Mouse (Mus musculus) intestine, embryonic 16.5 days (tissue): ENCODE results near the gene Nepn. TPM values are rescaled to one million over a fixed set of nuclear protein-coding genes. Genes with fewer than 3 reads are reported as not detected.
A peak's percentile ranks its signal among the peaks of the same experiment; 100 is the strongest.
"Not testable (repeated sequence)": the region's sequence is repeated elsewhere in the genome, so short reads cannot be mapped to it uniquely, and the experiment has no call there.

Experiments
- ATAC-seq: fragments of 200-750 bp; cut with Nextera tagmentation; 2 replicates; pipeline ENCODE4 v1.8.0; 2017; ENCODE audit warnings: moderate TSS enrichment, moderate library complexity
- H3K27ac ChIP-seq: fragments of 300-500 bp; sonication (generic); 2 replicates; pipeline ENCODE4 v1.5.1; 2014; ENCODE audit warnings: mild to moderate bottlenecking, low read length
- H3K27me3 ChIP-seq: fragments of 300-500 bp; sonication (generic); replicated peaks from 2 replicates; pipeline ENCODE4 v1.6.1; 2014; ENCODE audit warnings: low read length, control low read depth, mixed read lengths; ENCODE audit not compliant: control insufficient read depth, insufficient read depth
- H3K36me3 ChIP-seq: fragments of 300-500 bp; sonication (generic); 2 replicates; pipeline ENCODE4 v1.6.1; 2014; ENCODE audit warnings: low read length, control low read depth; ENCODE audit not compliant: control insufficient read depth, insufficient read depth
- H3K4me1 ChIP-seq: fragments of 300-500 bp; sonication (generic); 2 replicates; pipeline ENCODE4 v1.6.1; 2014; ENCODE audit warnings: low read length, control low read depth, mixed read lengths; ENCODE audit not compliant: control insufficient read depth, insufficient read depth
- H3K4me2 ChIP-seq: fragments of 300-500 bp; sonication (generic); 2 replicates; pipeline ENCODE4 v1.6.1; 2014; ENCODE audit warnings: low read depth, low read length, control low read depth
- H3K4me3 ChIP-seq: fragments of 300-500 bp; sonication (generic); 2 replicates; pipeline ENCODE4 v1.5.1; 2014; ENCODE audit warnings: mild to moderate bottlenecking, low read length
- H3K9ac ChIP-seq: fragments of 300-500 bp; sonication (generic); 2 replicates; pipeline ENCODE4 v1.6.1; 2014; ENCODE audit warnings: low read depth, low read length
- H3K9me3 ChIP-seq: fragments of 300-500 bp; sonication (generic); 2 replicates; pipeline ENCODE4 v1.6.1; 2016; ENCODE audit warnings: low read length, control low read depth; ENCODE audit not compliant: control insufficient read depth
- WGBS: fragments of 180-500 bp; shearing (Covaris S2); extraction: QIAGEN DNeasy Blood & Tissue Kit; methylation state at CpG from one replicate; pipeline ENCODE4 v1.1.7; 2014; 5-methylcytosine and 5-hydroxymethylcytosine counted together
- polyA plus RNA-seq: library from polyadenylated mRNA; unstranded; fragments of >200 nt; fragmentation: Nextera tagmentation; extraction: Ambion mirVana; gene quantifications from 2 replicates; pipeline ENCODE4 v1.2.1, GENCODE M21; 2015

Gene Nepn
- 0.36 and 0.77 TPM in 2 replicates for polyA plus RNA-seq

GRCm38 (mm10) chr10:52388922-52389430 lies at the start of gene Nepn:
Gene Nepn (plus strand): TSS chr10:52388972.
- H3K27ac ChIP-seq: no peak within 1 kb of the TSS
- no peaks in the 10 kb centered on the region for H3K36me3 ChIP-seq
- no peaks in the 10 kb centered on the region for H3K27me3 ChIP-seq
- 80% methylated on average over 5 of the region's 5 CpGs for WGBS
- H3K9me3 ChIP-seq: no peaks in the 10 kb centered on the region
- ATAC-seq: no peak
- H3K4me1 ChIP-seq: 0 out of 2 replicates have a peak, but pooled peaks cover 3% of the 10 kb centered on the region
- H3K9ac ChIP-seq: no peak within 1 kb of the TSS
- H3K4me3 ChIP-seq: no peak within 1 kb of the TSS
- no peak within 1 kb of the TSS for H3K4me2 ChIP-seq

- H3K4me3 ChIP-seq, H3K4me2 ChIP-seq, H3K9ac ChIP-seq, H3K4me1 ChIP-seq, H3K9me3 ChIP-seq, H3K27ac ChIP-seq, ATAC-seq, H3K27me3 ChIP-seq: not testable (repeated sequence)
- H3K36me3 ChIP-seq: peaks cover 13% of the 10 kb centered on the region; the same call in 1 of the 2 replicates
- WGBS: 93% methylated on average over 4 of the region's 4 CpGs
Observed at GRCm38 (mm10) chr10:52343324-52343723, 45.4 kb upstream of the Nepn start.

- no peak overlapping the region for H3K4me3 ChIP-seq
- ATAC-seq: no peak
- no peaks in the 10 kb centered on the region for H3K4me1 ChIP-seq
- H3K36me3 ChIP-seq: no peaks in the 10 kb centered on the region
- H3K9me3 ChIP-seq: no peaks in the 10 kb centered on the region
- H3K9ac ChIP-seq: no peak overlapping the region
- H3K27ac ChIP-seq: no peak overlapping the region
- H3K4me2 ChIP-seq: no peak overlapping the region
- H3K27me3 ChIP-seq: no peaks in the 10 kb centered on the region
- 83% methylated on average over 9 of the region's 9 CpGs for WGBS
Observed at GRCm38 (mm10) chr10:52353184-52353583, 35.6 kb upstream of the Nepn start.

GRCm38 (mm10) chr10:52358467-52358866 lies 30.3 kb upstream of the Nepn start, which contains the start of gene Gm26741:
Gene Gm26741 (plus strand): TSS chr10:52358767.
- no peaks in the 10 kb centered on the region for H3K9me3 ChIP-seq
- H3K9ac ChIP-seq: no peak within 1 kb of the TSS
- 87% methylated on average over 2 of the region's 2 CpGs for WGBS
- no peaks in the 10 kb centered on the region for H3K27me3 ChIP-seq
- no peak within 1 kb of the TSS for H3K4me2 ChIP-seq
- no peaks in the 10 kb centered on the region for H3K36me3 ChIP-seq
- H3K27ac ChIP-seq: no peak within 1 kb of the TSS
- no peak for ATAC-seq
- no peaks in the 10 kb centered on the region for H3K4me1 ChIP-seq
- no peak within 1 kb of the TSS for H3K4me3 ChIP-seq

- H3K4me2 ChIP-seq: no peak overlapping the region
- H3K27me3 ChIP-seq: no peaks in the 10 kb centered on the region
- H3K4me3 ChIP-seq: no peak overlapping the region
- no peaks in the 10 kb centered on the region for H3K9me3 ChIP-seq
- no peaks in the 10 kb centered on the region for H3K36me3 ChIP-seq
- ATAC-seq: peak; percentile 39; the same call in 1 of the 2 replicates
- no peak overlapping the region for H3K27ac ChIP-seq
- H3K9ac ChIP-seq: no peak overlapping the region
- 94% methylated on average over 4 of the region's 4 CpGs for WGBS
- H3K4me1 ChIP-seq: no peaks in the 10 kb centered on the region
Observed at GRCm38 (mm10) chr10:52360241-52360735, 28.5 kb upstream of the Nepn start.

- Histone ChIP-seq H3K4me3 (no peak overlapping the region), H3K36me3 (no peaks in the 10 kb centered on the region), H3K27ac (no peak overlapping the region; the same call in 1 of the 2 replicates), H3K4me1 (no peaks in the 10 kb centered on the region), H3K4me2 (no peak overlapping the region), H3K9ac (no peak overlapping the region), H3K9me3 (no peaks in the 10 kb centered on the region), H3K27me3 (no peaks in the 10 kb centered on the region)
- WGBS: 90% methylated on average over 9 of the region's 9 CpGs
- peak; percentile 85 for ATAC-seq
Observed at GRCm38 (mm10) chr10:52360862-52361609, 27.7 kb upstream of the Nepn start.

- Histone ChIP-seq H3K36me3 (no peaks in the 10 kb centered on the region; the same call in 1 of the 2 replicates), H3K27ac (no peak overlapping the region), H3K9ac (no peak overlapping the region), H3K4me2 (no peak overlapping the region), H3K27me3 (no peaks in the 10 kb centered on the region), H3K4me3 (no peak overlapping the region), H3K9me3 (no peaks in the 10 kb centered on the region), H3K4me1 (no peaks in the 10 kb centered on the region)
- 79% methylated on average over 4 of the region's 4 CpGs for WGBS
- no peak for ATAC-seq
Observed at GRCm38 (mm10) chr10:52368376-52368775, 20.4 kb upstream of the Nepn start.

GRCm38 (mm10) chr10:52373834-52374233 lies 14.9 kb upstream of the Nepn start:
- Histone ChIP-seq H3K4me3 (no peak overlapping the region), H3K27me3 (no peaks in the 10 kb centered on the region), H3K9me3 (no peaks in the 10 kb centered on the region), H3K36me3 (no peaks in the 10 kb centered on the region; the same call in 1 of the 2 replicates), H3K9ac (no peak overlapping the region), H3K4me1 (no peaks in the 10 kb centered on the region), H3K4me2 (no peak overlapping the region), H3K27ac (no peak overlapping the region)
- WGBS: 64% methylated on average over 4 of the region's 4 CpGs
- ATAC-seq: peak; percentile 53; the same call in 1 of the 2 replicates

GRCm38 (mm10) chr10:52374651-52375050 lies 14.1 kb upstream of the Nepn start:
- Histone ChIP-seq H3K4me1 (no peaks in the 10 kb centered on the region), H3K27me3 (no peaks in the 10 kb centered on the region)
- no peak for ATAC-seq

More at GRCm38 (mm10) chr10:52374651-52375050, 14.1 kb upstream of the Nepn start:
- H3K36me3 ChIP-seq: no peaks in the 10 kb centered on the region; the same call in 1 of the 2 replicates
- no peaks in the 10 kb centered on the region for H3K9me3 ChIP-seq
- no peak overlapping the region for H3K27ac ChIP-seq
- H3K4me2 ChIP-seq: no peak overlapping the region
- no peak overlapping the region for H3K4me3 ChIP-seq
- no peak overlapping the region for H3K9ac ChIP-seq
